Mouse (Mus musculus) frontal cortex, postnatal 36 days (tissue): ENCODE data around the gene Rab5a.

ENCODE experiments used
- DNase-seq, 2 experiments: peaks; one replicate each; pipeline ENCODE4 v3.0.0; 2022; ENCODE audit warnings: low spot score in 2 of 2

The Rab5a gene

GRCm38 (mm10) chr17:53543591-53544324 lies 64.7 kb downstream of the Rab5a start:
- DNase-seq: peak; percentile 17 to 18

GRCm38 (mm10) chr17:53551306-53552299 lies 72.6 kb downstream of the Rab5a start:
- DNase-seq: no peak

- DNase-seq: no peak
Observed at GRCm38 (mm10) chr17:53554088-53554487, 75.1 kb downstream of the Rab5a start.

- DNase-seq: no peak
Observed at GRCm38 (mm10) chr17:53554813-53555212, 75.8 kb downstream of the Rab5a start.
